Mouse (Mus musculus) kidney, embryonic 15.5 days (tissue): ENCODE data around the gene Psme3. TPM values are rescaled to one million over a fixed set of nuclear protein-coding genes. Genes with fewer than 3 reads are reported as not detected.
A peak's percentile ranks its signal among the peaks of the same experiment; 100 is the strongest.

ENCODE experiments used
- ATAC-seq: fragments of 200-750 bp; cut with Nextera tagmentation; replicated peaks from 2 replicates; pipeline ENCODE4 v1.8.0; 2017; ENCODE audit warnings: moderate TSS enrichment; ENCODE audit not compliant: low FRiP score
- H3K27ac ChIP-seq: fragments of 300-500 bp; sonication (generic); 2 replicates; pipeline ENCODE4 v1.5.1; 2015; ENCODE audit warnings: mild to moderate bottlenecking, inconsistent platforms
- H3K27me3 ChIP-seq: fragments of 300-500 bp; sonication (generic); 2 replicates; pipeline ENCODE4 v1.6.1; 2015; ENCODE audit warnings: inconsistent platforms
- H3K36me3 ChIP-seq: fragments of 300-500 bp; sonication (generic); 2 replicates; pipeline ENCODE4 v1.6.1; 2015; ENCODE audit warnings: inconsistent platforms
- H3K4me1 ChIP-seq: fragments of 300-500 bp; sonication (generic); 2 replicates; pipeline ENCODE4 v1.6.1; 2015; ENCODE audit warnings: inconsistent platforms
- H3K4me2 ChIP-seq: fragments of 300-500 bp; sonication (generic); 2 replicates; pipeline ENCODE4 v1.6.1; 2015; ENCODE audit warnings: moderate library complexity, mild to moderate bottlenecking, inconsistent platforms
- H3K4me3 ChIP-seq: fragments of 300-500 bp; sonication (generic); replicated peaks from 2 replicates; pipeline ENCODE4 v1.5.1; 2015; ENCODE audit warnings: mild to moderate bottlenecking, inconsistent platforms
- H3K9ac ChIP-seq: fragments of 300-500 bp; sonication (generic); 2 replicates; pipeline ENCODE4 v1.6.1; 2015; ENCODE audit warnings: mild to moderate bottlenecking, inconsistent platforms
- H3K9me3 ChIP-seq: fragments of 300-500 bp; sonication (generic); replicated peaks from 2 replicates; pipeline ENCODE4 v1.6.1; 2016; ENCODE audit warnings: inconsistent platforms
- WGBS: fragments of 180-500 bp; shearing (Covaris S2); methylation state at CpG from one replicate; pipeline ENCODE4 v1.1.7; 2015; ENCODE audit warnings: mixed read lengths; 5-methylcytosine and 5-hydroxymethylcytosine counted together
- polyA plus RNA-seq: library from polyadenylated mRNA; unstranded; fragments of >200 nt; fragmentation: Nextera tagmentation; extraction: Ambion mirVana; gene quantifications from 2 replicates; pipeline ENCODE4 v1.2.1, GENCODE M21; 2015

The Psme3 gene
- polyA plus RNA-seq, 1 experiment from 2014 or later, result 153 TPM

GRCm38 (mm10) chr11:101283805-101284204, 32.2 kb upstream of the Psme3 start:
- peaks cover 46% of the 10 kb centered on the region for H3K4me1 ChIP-seq
- 40% methylated on average over 4 of the region's 4 CpGs for WGBS
- no peak overlapping the region for H3K4me2 ChIP-seq
- no peak for ATAC-seq
- peaks cover 25% of the 10 kb centered on the region for H3K36me3 ChIP-seq
- H3K9me3 ChIP-seq, result no peaks in the 10 kb centered on the region
- H3K4me3 ChIP-seq, result no peak overlapping the region
- H3K9ac ChIP-seq, result no peak overlapping the region
- peak overlapping the region; percentile 77 for H3K27ac ChIP-seq
- H3K27me3 ChIP-seq, result no peaks in the 10 kb centered on the region

- 85% methylated on average over 9 of the region's 9 CpGs for WGBS
- Histone ChIP-seq H3K9me3 (no peaks in the 10 kb centered on the region), H3K27ac (no peak overlapping the region), H3K9ac (no peak overlapping the region), H3K36me3 (peaks cover 60% of the 10 kb centered on the region), H3K4me3 (no peak overlapping the region), H3K4me2 (no peak overlapping the region), H3K27me3 (no peaks in the 10 kb centered on the region), H3K4me1 (peaks cover 23% of the 10 kb centered on the region)
- no peak for ATAC-seq
These were observed 28.7 kb upstream of the Psme3 start for GRCm38 (mm10) chr11:101287306-101287705.

DNA sequence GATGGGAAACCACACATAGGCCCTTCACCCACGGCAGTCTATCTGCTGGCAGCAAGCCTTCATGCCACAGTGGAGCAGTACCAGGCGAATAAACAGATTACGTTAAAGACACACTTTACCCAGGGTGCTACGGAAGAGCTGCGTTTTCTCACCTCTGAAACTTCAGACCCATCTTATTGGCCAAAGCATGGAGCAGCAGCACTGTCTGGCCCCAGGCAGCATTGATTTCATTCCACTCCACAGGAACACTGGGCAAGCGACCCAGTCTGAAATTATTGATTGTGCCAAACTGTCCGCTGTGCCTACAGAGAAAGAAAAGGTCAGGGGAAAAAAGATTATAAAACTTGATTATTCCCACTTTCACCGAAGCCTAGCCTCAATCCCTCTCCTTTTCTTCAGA, 24.8 kb upstream of the Psme3 start:
- H3K36me3 ChIP-seq, result peaks cover 95% of the 10 kb centered on the region
- no peak overlapping the region for H3K4me3 ChIP-seq
- no peak overlapping the region for H3K4me2 ChIP-seq
- no peak overlapping the region for H3K27ac ChIP-seq
- no peak for ATAC-seq
- 95% methylated on average over 8 of the region's 8 CpGs for WGBS
- no peak overlapping the region for H3K9ac ChIP-seq
- no peaks in the 10 kb centered on the region for H3K4me1 ChIP-seq
- no peaks in the 10 kb centered on the region for H3K9me3 ChIP-seq
- no peaks in the 10 kb centered on the region for H3K27me3 ChIP-seq

GRCm38 (mm10) chr11:101295191-101295590, 20.8 kb upstream of the Psme3 start:
- ATAC-seq, result no peak
- Histone ChIP-seq H3K4me2 (no peak overlapping the region), H3K4me1 (peaks cover 1% of the 10 kb centered on the region), H3K36me3 (peaks cover 95% of the 10 kb centered on the region), H3K9me3 (no peaks in the 10 kb centered on the region), H3K9ac (no peak overlapping the region), H3K27ac (no peak overlapping the region), H3K4me3 (no peak overlapping the region), H3K27me3 (no peaks in the 10 kb centered on the region)
- WGBS, result 94% methylated on average over 8 of the region's 8 CpGs

GRCm38 (mm10) chr11:101300881-101301280, 15.1 kb upstream of the Psme3 start:
- H3K27ac ChIP-seq, result no peak overlapping the region
- ATAC-seq, result no peak
- H3K4me1 ChIP-seq, result peaks cover 18% of the 10 kb centered on the region
- H3K27me3 ChIP-seq, result no peaks in the 10 kb centered on the region
- H3K36me3 ChIP-seq, result peaks cover 38% of the 10 kb centered on the region
- H3K4me3 ChIP-seq, result peak overlapping the region; percentile 84
- H3K4me2 ChIP-seq, result peak overlapping the region; percentile 90
- no peaks in the 10 kb centered on the region for H3K9me3 ChIP-seq
- H3K9ac ChIP-seq, result peak overlapping the region; percentile 83; the same call in 1 of the 2 replicates
- 76% methylated on average over 7 of the region's 7 CpGs for WGBS

GRCm38 (mm10) chr11:101301299-101302003, 14.6 kb upstream of the Psme3 start:
- Histone ChIP-seq H3K36me3 (peaks cover 33% of the 10 kb centered on the region), H3K4me1 (peaks cover 18% of the 10 kb centered on the region), H3K4me3 (peak overlapping the region; percentile 84), H3K27me3 (no peaks in the 10 kb centered on the region), H3K9ac (peak overlapping the region; percentile 83), H3K9me3 (no peaks in the 10 kb centered on the region), H3K4me2 (peak overlapping the region; percentile 90), H3K27ac (peak overlapping the region; percentile 67)
- WGBS, result 13% methylated on average over 26 of the region's 26 CpGs
- no peak for ATAC-seq

DNA sequence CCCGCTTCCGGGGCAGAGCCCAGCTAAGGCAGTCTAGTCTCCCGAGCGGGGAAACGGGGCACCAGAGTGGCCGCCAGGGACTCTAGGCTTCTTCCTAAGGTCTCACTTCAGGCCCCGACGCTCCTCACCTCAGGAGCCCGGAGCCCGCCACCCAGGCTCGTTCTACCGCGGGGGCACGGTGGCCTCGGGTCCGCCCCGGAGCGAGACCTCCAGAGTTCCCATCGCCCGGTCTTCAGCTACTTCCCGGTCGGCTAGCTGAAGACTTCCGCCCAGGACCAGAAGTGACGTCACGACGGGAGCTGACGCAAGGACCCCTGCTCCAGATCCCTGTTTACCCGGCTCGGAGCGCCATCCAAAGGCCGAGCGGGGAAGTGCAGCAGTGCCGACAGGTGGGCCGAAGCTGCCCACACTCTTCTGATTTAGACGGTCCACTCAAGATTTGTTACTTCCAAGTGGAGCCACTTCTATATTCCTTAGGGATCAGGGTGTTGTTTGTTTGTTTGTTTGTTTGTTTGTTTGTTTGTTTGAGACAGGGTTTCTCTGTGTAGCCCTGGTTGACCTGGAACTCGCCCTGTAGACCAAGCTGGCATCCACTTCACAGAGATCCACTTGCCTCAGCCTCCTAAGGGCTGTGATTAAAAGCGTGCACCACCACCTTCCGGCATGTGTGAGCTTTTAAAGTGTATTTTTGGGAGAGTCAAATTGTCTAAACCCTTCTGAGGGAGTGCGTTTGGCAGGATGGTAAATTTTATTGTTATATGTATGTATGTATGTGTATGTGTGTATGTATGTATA, 13.8 kb upstream of the Psme3 start, which contains the start of gene Becn1:
Gene Becn1, minus strand, starts transcription at position 283 of the 795 bp plus-strand sequence.
- Histone ChIP-seq H3K27me3 (peaks cover 6% of the 10 kb centered on the region; the same call in 1 of the 2 replicates), H3K4me1 (peaks cover 18% of the 10 kb centered on the region), H3K9ac (peak within 1 kb of the TSS; percentile 83), H3K4me2 (peak within 1 kb of the TSS; percentile 90), H3K36me3 (peaks cover 26% of the 10 kb centered on the region), H3K27ac (peak within 1 kb of the TSS; percentile 67), H3K4me3 (peak within 1 kb of the TSS; percentile 84), H3K9me3 (no peaks in the 10 kb centered on the region)
- 6% methylated on average over 39 of the region's 39 CpGs for WGBS
- ATAC-seq, result peak; percentile 95

DNA sequence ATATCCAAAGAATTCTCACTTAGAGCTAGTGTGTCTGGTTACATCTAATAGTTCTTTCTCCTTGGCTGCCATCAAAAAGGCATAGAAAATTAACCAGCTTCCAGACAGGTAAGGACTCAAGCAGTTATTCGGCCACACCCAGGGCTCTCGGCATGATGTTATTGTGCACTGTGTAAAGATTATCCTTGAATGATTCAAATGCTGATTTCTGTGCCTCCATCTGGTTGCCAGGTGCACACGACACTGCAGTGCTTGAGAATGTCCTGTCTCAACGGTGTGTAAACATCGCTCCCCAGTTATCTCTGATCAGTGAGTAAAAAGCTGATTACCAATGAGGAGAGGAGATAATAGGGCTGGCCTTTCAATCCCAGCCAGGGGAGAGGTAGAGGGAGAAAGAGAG, 8.3 kb upstream of the Psme3 start:
- Histone ChIP-seq H3K9ac (no peak overlapping the region), H3K27me3 (peaks cover 10% of the 10 kb centered on the region), H3K27ac (no peak overlapping the region), H3K9me3 (no peaks in the 10 kb centered on the region), H3K4me2 (no peak overlapping the region), H3K36me3 (no peaks in the 10 kb centered on the region), H3K4me3 (no peak overlapping the region), H3K4me1 (no peaks in the 10 kb centered on the region)
- WGBS, result 52% methylated on average over 5 of the region's 5 CpGs
- ATAC-seq, result no peak

DNA sequence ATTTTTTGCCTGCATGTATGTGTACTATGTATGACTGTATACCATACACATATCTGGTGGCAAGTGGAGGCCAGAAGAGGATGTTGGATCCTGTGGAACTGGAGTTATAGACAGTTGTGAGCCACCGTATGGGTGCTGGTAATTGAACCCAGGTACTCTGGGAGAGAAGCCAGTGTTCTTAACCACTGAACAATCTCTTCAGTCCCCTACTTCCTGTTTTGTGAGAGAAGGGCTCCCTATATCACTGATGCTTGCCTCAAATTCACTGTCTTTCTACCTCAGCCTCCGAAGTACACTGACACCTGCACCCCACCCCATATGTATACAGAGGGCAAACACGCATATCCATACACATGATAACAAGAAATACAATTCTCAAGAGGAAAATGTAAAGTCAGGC, 4.9 kb upstream of the Psme3 start:
- Histone ChIP-seq H3K27me3 (peaks cover 10% of the 10 kb centered on the region), H3K4me2 (no peak overlapping the region), H3K27ac (no peak overlapping the region), H3K4me3 (no peak overlapping the region), H3K9me3 (no peaks in the 10 kb centered on the region), H3K9ac (no peak overlapping the region), H3K36me3 (no peaks in the 10 kb centered on the region), H3K4me1 (peaks cover 3% of the 10 kb centered on the region; the same call in 1 of the 2 replicates)
- ATAC-seq, result no peak
- 84% methylated on average over 3 of the region's 3 CpGs for WGBS

GRCm38 (mm10) chr11:101312150-101312549, 3.9 kb upstream of the Psme3 start:
- Histone ChIP-seq H3K36me3 (no peaks in the 10 kb centered on the region), H3K27me3 (peaks cover 5% of the 10 kb centered on the region), H3K9ac (no peak overlapping the region), H3K4me2 (no peak overlapping the region), H3K4me3 (no peak overlapping the region), H3K9me3 (no peaks in the 10 kb centered on the region), H3K4me1 (peaks cover 8% of the 10 kb centered on the region), H3K27ac (no peak overlapping the region)
- ATAC-seq, result no peak
- 56% methylated on average over 3 of the region's 3 CpGs for WGBS

GRCm38 (mm10) chr11:101314567-101314966, 1.4 kb upstream of the Psme3 start:
- no peak for ATAC-seq
- H3K27ac ChIP-seq, result no peak overlapping the region
- H3K9ac ChIP-seq, result no peak overlapping the region
- H3K27me3 ChIP-seq, result no peaks in the 10 kb centered on the region
- no peaks in the 10 kb centered on the region for H3K9me3 ChIP-seq
- WGBS, result 90% methylated on average over 1 of the region's 1 CpGs
- H3K4me2 ChIP-seq, result no peak overlapping the region
- peaks cover 21% of the 10 kb centered on the region for H3K36me3 ChIP-seq
- no peak overlapping the region for H3K4me3 ChIP-seq
- peaks cover 18% of the 10 kb centered on the region for H3K4me1 ChIP-seq

- peak overlapping the region; percentile 92 for H3K4me2 ChIP-seq
- no peak for ATAC-seq
- H3K9ac ChIP-seq, result peak overlapping the region; percentile 84
- peak overlapping the region; percentile 99 for H3K4me3 ChIP-seq
- WGBS, result 83% methylated on average over 8 of the region's 8 CpGs
- peaks cover 27% of the 10 kb centered on the region for H3K36me3 ChIP-seq
- H3K27ac ChIP-seq, result peak overlapping the region; percentile 87
- no peaks in the 10 kb centered on the region for H3K27me3 ChIP-seq
- H3K4me1 ChIP-seq, result peaks cover 18% of the 10 kb centered on the region
- no peaks in the 10 kb centered on the region for H3K9me3 ChIP-seq
These were observed 847 bp upstream of the Psme3 start for GRCm38 (mm10) chr11:101315082-101315650.
